Mouse (Mus musculus): ENCODE data around the gene Ehd4. TPM values are rescaled to one million over a fixed set of nuclear protein-coding genes. Genes with fewer than 3 reads are reported as not detected.
A peak's percentile ranks its signal among the peaks of the same experiment; 100 is the strongest.

Ehd4 gene
- total RNA-seq (2017), result 34.2 and 36.0 TPM in 2 replicates

DNA sequence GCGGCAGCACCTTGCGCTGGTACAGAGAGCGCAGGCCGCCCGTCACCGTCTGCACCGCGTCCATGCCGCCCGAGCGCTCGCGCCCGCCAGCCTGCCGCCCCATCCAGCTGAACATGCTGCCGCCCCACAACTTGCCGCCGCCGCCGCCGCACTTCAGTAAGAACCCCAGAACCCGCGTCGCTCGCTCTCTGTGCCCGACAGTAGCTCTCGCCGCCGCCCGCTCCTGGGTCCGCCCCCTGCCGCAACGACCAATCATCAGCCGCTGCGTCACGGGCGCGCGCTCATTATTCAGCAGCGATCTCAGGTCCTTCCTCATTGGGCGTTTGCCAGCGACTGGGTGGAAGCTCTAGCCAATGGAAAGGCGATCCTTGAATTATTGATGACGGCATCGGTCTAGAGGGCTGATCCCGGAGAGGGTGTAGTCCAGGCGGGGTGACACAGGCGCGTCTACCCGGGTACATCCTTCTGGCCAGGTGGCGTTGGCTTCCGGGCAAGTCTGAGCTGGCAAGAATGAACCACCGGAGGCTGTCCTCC is at the start of gene Ehd4:
Ehd4 (minus strand) TSS at position 246 of the 534 bp plus-strand sequence.
- ATAC-seq (replicated peaks in 1 of 2; ENCODE audit: insufficient read depth in 1 of 2, low FRiP score in 2 of 2, low TSS enrichment in 1 of 2, low read depth in 1 of 2, poor library complexity in 2 of 2, severe bottlenecking in 2 of 2), result peak; percentile 89 to 92

DNA sequence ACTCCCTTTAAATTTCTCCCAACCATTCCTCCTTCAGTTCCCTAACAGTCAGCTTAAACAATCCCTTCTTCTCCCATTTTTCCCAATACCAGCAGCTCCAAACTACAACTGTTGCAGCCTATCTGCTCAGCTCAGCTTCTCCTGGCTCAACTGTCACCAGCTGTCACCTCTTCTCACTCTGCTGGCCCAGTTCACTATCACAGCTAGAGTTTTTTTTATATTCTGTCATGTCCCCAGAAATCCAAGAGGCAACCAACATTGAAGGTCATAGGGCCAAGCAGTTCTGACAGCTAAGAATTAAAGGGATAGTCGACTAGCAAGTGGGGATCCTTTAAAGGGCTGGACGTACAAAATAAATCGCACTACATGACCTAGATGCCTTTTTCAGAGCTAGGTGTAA is 49.3 kb upstream of the Ehd4 start:
- no peak for ATAC-seq (replicated peaks in 1 of 2; ENCODE audit: insufficient read depth in 1 of 2, low FRiP score in 2 of 2, low TSS enrichment in 1 of 2, low read depth in 1 of 2, poor library complexity in 2 of 2, severe bottlenecking in 2 of 2)

DNA sequence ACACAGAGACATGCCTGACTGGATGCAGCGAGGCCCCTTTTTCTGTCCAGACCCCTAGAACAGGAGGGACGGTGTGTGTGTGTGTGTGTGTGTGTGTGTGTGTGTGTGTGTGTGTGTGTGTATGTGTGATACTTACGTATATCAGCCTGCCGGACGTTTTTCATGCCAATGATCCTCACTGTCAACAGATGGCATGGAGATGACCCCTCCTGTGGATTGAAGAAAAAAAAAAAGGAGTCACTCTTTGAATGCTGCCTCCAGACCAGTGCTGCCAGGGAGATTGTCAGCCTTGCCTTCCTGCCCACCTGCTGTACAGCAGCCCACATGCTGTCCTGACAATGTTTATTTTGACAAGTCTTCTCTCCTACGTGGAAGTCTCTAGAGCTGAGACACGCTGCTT is 45.7 kb upstream of the Ehd4 start:
- no peak for ATAC-seq (replicated peaks in 1 of 2; ENCODE audit: insufficient read depth in 1 of 2, low FRiP score in 2 of 2, low TSS enrichment in 1 of 2, low read depth in 1 of 2, poor library complexity in 2 of 2, severe bottlenecking in 2 of 2)

DNA sequence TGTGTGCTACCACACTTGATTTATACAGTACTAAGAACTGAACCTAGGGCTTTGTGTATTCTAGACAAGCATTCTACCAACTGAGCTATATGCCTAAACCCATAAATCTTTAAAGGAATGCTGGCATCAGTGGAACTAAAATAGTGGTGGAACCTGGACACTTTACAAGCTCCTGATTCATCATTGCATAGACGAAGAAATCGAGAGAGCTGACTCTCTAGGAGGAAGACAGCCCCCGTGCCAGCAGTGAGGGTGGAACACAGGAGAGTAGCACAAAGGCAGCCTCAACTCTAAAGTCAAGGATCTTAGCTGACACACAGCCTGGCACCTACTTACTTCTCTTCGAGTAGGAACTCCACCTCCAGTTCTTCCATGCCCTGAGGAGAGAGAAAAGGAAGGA is 33.8 kb upstream of the Ehd4 start:
- no peak for ATAC-seq (replicated peaks in 1 of 2; ENCODE audit: insufficient read depth in 1 of 2, low FRiP score in 2 of 2, low TSS enrichment in 1 of 2, low read depth in 1 of 2, poor library complexity in 2 of 2, severe bottlenecking in 2 of 2)

DNA sequence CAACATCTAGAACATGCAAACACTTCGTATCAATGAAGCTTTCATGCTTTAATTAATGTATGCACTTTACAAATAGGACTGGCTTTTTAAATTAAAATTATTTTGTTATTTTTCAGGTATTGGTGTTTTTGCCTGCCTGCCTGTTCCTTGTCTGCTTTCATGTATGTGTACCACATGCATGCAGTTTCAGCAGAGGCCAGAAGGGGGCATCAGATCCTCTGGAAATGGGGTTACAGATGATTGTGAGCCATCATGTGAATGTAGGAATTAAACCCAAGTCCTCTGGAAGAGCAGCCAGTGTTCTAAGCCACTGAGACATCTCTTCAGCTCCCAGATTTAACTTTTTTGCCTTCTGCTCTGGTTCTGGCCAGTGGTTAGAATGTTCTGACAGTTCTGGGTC is 33.2 kb upstream of the Ehd4 start:
- no peak for ATAC-seq (replicated peaks in 1 of 2; ENCODE audit: insufficient read depth in 1 of 2, low FRiP score in 2 of 2, low TSS enrichment in 1 of 2, low read depth in 1 of 2, poor library complexity in 2 of 2, severe bottlenecking in 2 of 2)

DNA sequence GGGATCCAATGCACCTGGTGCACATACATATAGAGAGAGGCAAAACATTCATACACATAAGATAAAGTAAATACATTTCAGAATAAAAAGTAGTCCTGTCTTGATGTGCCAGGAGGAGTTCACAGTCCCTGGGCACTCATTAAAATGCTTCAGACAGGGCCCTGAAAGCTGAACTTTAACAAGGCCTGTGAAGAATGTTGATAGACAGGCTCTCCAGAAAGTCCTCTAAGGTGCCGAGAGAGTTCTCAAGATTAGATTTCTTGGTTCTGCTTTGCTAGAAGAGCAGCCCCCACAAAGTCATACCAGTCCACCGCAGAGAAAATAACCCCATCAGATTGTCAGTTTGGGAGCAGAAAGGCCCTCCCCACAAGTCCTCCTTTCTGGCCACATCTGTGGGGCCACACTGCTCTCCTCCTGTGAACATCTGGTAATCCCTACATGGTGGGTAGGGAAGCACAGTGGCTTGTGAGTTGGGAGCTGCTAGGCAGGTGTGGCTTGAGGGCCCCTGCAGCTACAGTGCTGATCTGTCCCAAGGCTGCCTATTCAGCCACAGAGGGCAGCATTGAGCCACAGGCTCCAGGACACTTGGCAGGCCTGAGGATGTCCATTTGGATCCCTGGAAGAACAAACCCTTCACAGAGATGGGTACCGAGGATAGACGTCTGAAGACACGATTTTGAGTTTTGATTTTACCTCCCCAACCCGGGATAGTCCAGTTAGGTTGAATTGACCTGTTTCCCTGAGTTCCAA is 31.3 kb upstream of the Ehd4 start:
- ATAC-seq (replicated peaks in 1 of 2; ENCODE audit: insufficient read depth in 1 of 2, low FRiP score in 2 of 2, low TSS enrichment in 1 of 2, low read depth in 1 of 2, poor library complexity in 2 of 2, severe bottlenecking in 2 of 2), result no peak

DNA sequence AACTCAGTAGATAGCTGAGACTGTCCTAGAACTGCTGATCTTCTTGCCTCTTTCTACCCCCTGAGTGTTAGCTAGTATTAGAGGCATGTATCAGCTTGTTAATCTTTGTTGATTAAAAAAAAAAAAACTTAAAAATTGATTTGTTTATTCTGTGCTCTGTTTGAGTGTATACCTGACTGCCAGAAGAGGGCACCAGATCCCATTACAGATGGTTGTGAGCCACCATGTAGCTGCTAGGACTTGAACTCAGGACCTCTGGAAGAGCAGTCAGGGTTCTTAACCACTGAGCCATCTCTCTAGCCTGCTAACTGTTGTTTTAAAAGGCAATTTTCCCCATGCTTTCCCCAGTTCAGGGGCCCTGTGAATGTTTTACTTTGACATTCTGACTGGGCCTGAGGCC is 24.5 kb upstream of the Ehd4 start:
- no peak for ATAC-seq (replicated peaks in 1 of 2; ENCODE audit: insufficient read depth in 1 of 2, low FRiP score in 2 of 2, low TSS enrichment in 1 of 2, low read depth in 1 of 2, poor library complexity in 2 of 2, severe bottlenecking in 2 of 2)

DNA sequence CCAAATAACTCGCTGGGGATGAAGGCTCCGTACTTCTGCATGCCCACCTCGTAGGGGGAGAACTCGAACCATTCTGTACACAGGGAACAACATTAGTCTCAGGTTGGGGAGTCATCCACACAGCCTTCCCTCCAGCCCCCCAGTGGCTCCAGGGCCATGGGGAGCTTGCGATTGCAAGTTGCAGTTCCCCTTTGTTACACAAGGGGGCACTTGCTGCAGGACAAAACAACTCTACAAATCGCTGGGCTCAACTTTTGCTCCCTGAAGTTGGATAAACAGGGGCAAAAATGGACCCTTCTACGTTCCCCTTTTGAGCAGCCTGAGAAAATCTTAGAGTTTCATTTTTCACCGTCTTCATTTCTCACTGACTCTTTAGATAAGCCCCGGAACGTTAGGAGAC is 19.3 kb upstream of the Ehd4 start:
- ATAC-seq (replicated peaks in 1 of 2; ENCODE audit: insufficient read depth in 1 of 2, low FRiP score in 2 of 2, low TSS enrichment in 1 of 2, low read depth in 1 of 2, poor library complexity in 2 of 2, severe bottlenecking in 2 of 2), result peak; percentile 59 to 65; a peak in 2 of 4 replicates

DNA sequence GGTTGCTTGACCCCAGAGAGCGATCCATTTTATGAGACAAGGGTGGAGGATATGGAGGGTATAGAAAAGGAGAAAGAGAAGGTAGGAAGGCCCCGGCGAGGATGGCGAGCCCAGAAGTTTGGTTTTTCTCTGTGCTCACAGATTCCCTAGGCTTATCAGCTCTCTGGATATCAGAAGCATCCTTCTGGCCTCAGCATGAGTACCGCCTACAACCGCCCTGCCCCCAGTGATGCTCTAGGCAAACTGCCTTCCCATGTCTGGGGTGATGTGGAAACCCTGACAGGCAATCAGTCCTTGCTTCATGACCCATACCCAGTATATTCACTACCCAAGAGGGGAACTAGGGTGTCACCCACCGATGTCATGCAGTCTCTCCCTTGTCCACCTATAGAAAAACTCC is 17.0 kb upstream of the Ehd4 start:
- ATAC-seq (replicated peaks in 1 of 2; ENCODE audit: insufficient read depth in 1 of 2, low FRiP score in 2 of 2, low TSS enrichment in 1 of 2, low read depth in 1 of 2, poor library complexity in 2 of 2, severe bottlenecking in 2 of 2), result no peak

DNA sequence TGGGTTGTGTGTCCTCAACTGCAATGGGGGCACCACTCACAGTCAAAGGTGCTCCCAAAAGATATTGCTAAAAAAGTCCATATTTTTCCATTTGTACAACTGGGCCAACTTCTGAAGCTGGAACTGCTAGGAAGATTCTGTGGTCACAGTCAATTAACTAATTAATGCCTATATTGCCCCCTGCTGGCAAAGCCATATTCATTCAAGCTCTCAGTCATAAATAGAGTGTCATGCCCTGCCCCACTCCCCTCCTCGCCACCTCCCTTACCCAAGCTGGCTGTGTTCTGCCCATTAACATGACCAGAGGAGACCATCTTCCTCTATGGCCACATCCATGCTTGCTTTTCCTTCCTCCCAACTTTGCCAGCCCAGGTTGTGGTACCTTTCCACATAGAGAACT is 16.3 kb upstream of the Ehd4 start:
- peak; percentile 49 to 71; a peak in 3 of 4 replicates for ATAC-seq (replicated peaks in 1 of 2; ENCODE audit: insufficient read depth in 1 of 2, low FRiP score in 2 of 2, low TSS enrichment in 1 of 2, low read depth in 1 of 2, poor library complexity in 2 of 2, severe bottlenecking in 2 of 2)

DNA sequence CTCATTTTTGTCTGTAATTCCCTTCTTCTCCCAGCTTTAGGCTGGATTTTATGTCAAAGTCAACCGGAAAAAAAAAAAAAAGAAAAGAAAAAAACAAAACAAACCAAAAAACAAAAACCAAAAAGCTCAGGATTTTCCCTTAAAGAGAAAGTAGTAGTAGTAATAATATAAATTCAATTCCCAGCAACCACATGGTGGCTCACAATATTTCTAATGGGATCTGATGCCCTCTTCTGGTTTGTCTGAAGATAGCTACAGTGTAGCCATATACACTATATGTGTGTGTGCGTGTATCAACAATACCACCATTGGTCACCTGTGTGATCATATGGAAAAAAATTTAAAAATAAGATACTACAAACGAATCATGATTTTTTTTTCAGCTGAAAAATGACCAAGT is 15.0 kb upstream of the Ehd4 start:
- ATAC-seq (replicated peaks in 1 of 2; ENCODE audit: insufficient read depth in 1 of 2, low FRiP score in 2 of 2, low TSS enrichment in 1 of 2, low read depth in 1 of 2, poor library complexity in 2 of 2, severe bottlenecking in 2 of 2), result no peak

DNA sequence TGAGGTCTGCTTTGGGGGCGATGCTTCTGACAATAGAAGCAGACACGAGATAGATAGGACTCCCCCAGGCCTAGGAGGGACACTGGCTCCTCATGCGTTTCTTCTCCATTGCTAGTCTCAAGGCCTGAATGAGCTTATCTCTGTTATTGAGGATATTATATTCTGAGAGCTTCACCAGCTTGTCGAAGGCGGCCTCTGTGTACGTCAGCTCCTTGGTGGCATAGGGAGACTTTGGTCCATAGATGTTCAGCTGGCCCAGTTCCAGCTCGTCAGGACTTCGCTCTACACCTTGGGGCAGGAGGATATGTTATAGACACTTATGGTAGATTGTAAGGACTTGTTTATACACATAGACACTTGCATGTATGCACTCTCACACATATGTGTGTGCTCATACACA is 13.4 kb upstream of the Ehd4 start:
- no peak for ATAC-seq (replicated peaks in 1 of 2; ENCODE audit: insufficient read depth in 1 of 2, low FRiP score in 2 of 2, low TSS enrichment in 1 of 2, low read depth in 1 of 2, poor library complexity in 2 of 2, severe bottlenecking in 2 of 2)

DNA sequence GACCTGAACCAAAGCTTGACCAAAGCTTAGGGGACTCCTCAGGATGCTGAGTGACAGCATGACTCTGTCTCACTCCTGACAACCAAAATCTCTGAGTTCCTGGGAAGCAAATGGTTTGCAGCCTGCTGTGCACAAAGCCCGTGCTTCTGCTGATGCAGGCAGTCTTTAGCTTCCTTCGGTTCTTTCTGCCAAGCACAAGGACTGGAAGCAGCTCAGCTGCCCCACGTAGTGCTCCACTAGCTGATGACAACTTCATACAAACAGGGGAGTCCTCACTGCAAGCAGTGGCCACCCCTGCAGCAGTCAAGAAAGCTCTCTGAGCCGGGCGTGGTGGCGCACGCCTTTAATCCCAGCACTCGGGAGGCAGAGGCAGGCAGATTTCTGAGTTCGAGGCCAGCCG is 11.1 kb upstream of the Ehd4 start:
- no peak for ATAC-seq (replicated peaks in 1 of 2; ENCODE audit: insufficient read depth in 1 of 2, low FRiP score in 2 of 2, low TSS enrichment in 1 of 2, low read depth in 1 of 2, poor library complexity in 2 of 2, severe bottlenecking in 2 of 2)

DNA sequence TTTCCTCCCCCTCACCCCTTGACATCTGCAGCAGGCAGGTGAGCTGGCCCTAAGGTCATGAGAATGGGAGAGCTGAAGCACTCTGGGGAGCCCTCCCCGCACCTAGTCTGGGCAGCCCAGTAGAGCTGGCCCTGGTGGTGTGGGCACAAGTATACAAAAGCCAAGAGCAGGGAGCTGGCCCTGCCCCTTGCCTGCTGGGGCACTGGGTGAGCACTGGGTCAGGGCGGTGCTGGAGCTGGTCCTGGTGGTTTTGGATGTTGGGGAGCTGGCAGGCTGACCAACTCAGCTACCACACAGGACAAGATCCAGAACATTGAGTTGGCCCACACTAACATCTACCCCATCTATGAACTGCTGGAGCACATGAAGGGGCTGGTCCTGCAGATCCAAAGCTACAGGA is 5.0 kb upstream of the Ehd4 start:
- no peak for ATAC-seq (replicated peaks in 1 of 2; ENCODE audit: insufficient read depth in 1 of 2, low FRiP score in 2 of 2, low TSS enrichment in 1 of 2, low read depth in 1 of 2, poor library complexity in 2 of 2, severe bottlenecking in 2 of 2)

DNA sequence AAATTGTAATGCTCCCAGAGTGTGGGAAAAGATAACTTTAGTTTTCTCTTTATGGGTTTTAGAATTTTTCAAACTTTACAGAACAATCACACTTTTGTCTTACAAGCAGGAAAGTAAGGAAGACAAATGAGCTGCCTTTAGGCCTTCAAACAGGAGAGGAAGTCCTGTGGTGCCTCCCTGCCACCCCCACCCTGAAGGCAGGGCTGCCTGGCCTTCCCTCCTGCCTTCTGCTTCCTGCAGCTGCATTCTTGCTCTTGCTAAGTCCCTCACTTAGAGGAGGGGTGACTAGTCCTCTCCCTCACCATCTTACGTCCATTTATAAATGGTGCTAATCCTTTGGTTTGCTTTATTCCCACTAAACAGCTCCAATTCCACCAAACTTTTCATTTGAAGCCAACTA is 4.4 kb upstream of the Ehd4 start:
- peak; percentile 40 to 43; a peak in 2 of 4 replicates for ATAC-seq (replicated peaks in 1 of 2; ENCODE audit: insufficient read depth in 1 of 2, low FRiP score in 2 of 2, low TSS enrichment in 1 of 2, low read depth in 1 of 2, poor library complexity in 2 of 2, severe bottlenecking in 2 of 2)

DNA sequence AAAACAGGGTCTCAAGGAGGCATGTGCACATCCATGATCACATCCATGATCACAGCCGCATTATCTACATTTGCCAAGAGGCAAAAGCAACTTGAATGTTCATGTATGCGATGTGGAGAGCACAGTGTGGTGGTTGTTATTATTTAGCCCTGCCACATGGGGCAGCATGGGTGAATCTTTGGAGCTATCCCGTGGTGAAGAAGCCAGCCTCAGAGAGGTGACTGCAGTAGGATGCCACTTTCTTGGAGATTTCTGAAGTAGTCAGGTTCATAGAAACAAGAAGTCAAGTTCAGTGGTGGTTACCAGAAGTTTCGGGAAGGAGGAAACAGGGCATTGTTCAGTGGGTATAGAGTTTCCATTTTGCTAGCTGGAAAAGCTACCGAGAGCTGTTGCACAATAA is 3.6 kb upstream of the Ehd4 start:
- no peak for ATAC-seq (replicated peaks in 1 of 2; ENCODE audit: insufficient read depth in 1 of 2, low FRiP score in 2 of 2, low TSS enrichment in 1 of 2, low read depth in 1 of 2, poor library complexity in 2 of 2, severe bottlenecking in 2 of 2)

DNA sequence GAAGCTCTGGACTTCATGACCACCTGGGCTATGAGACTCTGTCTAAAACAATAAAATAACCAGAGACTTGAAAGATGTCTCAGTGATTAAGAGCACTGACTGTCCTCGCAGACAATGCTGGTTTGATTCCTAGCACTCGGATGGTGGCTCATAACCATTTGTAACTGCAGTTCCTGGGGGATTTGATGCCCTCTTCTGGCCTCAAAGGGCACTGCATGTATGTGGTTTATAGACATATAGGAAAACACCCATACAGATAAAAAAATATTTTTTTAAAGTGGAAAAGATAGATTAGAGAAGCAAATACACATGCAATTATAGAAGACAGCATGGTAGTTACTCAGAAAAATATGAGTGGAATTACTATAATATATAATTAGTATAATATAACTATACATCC is 3.2 kb upstream of the Ehd4 start:
- no peak for ATAC-seq (replicated peaks in 1 of 2; ENCODE audit: insufficient read depth in 1 of 2, low FRiP score in 2 of 2, low TSS enrichment in 1 of 2, low read depth in 1 of 2, poor library complexity in 2 of 2, severe bottlenecking in 2 of 2)

DNA sequence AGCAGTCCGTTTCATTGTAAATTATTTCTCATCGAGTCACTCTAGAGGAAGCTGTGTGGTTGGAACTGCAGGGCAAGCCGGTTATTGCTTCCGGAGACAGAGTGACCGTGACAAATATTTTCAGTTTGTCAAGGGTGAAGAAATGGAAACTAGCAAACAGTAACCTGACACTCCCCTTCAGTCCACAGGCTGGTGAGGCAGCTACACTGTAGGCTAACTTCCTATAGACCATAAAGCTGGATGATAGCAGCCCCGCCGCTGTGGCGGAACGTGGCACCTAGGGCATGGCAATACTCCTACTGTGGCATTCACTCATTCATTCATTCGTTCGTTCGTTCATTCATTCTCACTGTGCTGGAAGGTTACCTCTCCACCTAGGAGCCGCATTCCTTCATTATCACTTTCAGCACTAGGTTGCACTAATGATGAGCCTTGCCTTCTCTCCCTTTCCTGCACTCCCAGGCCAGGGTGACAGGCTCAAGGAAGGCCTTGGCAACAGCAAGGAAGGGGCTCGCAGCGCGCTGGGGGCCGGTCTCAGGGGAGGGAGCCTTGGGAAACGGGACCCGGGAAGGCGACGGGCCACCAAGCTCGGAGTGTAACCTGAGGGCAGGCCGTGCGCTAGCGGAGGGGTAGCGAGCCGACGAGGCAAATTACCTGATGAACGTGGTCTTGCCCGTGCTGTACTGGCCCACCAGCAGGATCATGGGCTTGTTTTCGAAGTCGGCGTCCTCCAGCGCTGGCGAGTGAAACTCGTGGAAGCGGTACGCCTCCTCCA is 633 bp downstream of the Ehd4 start:
- ATAC-seq (replicated peaks in 1 of 2; ENCODE audit: insufficient read depth in 1 of 2, low FRiP score in 2 of 2, low TSS enrichment in 1 of 2, low read depth in 1 of 2, poor library complexity in 2 of 2, severe bottlenecking in 2 of 2), result peak; percentile 57 to 58

DNA sequence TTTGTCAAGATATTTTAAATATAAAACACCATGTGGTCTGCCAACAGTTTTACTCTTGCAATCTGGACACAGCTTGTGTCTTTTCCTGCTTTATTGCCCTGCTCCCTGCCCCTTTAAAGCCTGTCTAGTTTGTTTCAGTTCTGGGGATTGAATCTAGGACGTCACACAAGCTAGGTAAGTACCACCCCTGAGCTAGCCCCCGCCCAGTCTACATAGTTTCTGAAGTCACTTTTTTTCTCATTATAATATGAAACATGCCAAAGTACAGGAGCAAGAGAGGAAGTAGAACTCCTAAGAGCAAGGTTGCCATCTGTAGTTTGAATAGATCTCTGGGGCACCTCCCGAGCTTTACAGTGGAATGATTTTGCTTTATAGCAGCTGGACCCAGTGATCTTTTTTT is 3.8 kb downstream of the Ehd4 start:
- no peak for ATAC-seq (replicated peaks in 1 of 2; ENCODE audit: insufficient read depth in 1 of 2, low FRiP score in 2 of 2, low TSS enrichment in 1 of 2, low read depth in 1 of 2, poor library complexity in 2 of 2, severe bottlenecking in 2 of 2)
